Mouse (Mus musculus) urinary bladder, postnatal 14 days (tissue): ENCODE results near the gene Srrm1.
"Not testable (repeated sequence)": the region's sequence is repeated elsewhere in the genome, so short reads cannot be mapped to it uniquely, and the experiment has no call there.

Source experiments
- DNase-seq: peaks from one replicate; pipeline ENCODE4 v3.0.0; 2021; ENCODE audit warnings: low spot score

The Srrm1 gene

GRCm38 (mm10) chr4:135353066-135353793, at the start of gene Srrm1:
Srrm1 (minus strand) TSS chr4:135353321.
- DNase-seq, result peak; percentile 98

- no peak for DNase-seq
Observed at GRCm38 (mm10) chr4:135401881-135402280, 48.8 kb upstream of the Srrm1 start.

- DNase-seq, result peak; percentile 14
Observed at GRCm38 (mm10) chr4:135397991-135398390, 44.9 kb upstream of the Srrm1 start, which contains the start of gene Ncmap. Ncmap (minus strand) TSS chr4:135398227.

GRCm38 (mm10) chr4:135397551-135397950, 44.4 kb upstream of the Srrm1 start:
- peak; percentile 20 for DNase-seq

GRCm38 (mm10) chr4:135396303-135396702, 43.2 kb upstream of the Srrm1 start:
- DNase-seq, result no peak

GRCm38 (mm10) chr4:135395375-135395774, 42.3 kb upstream of the Srrm1 start:
- DNase-seq, result no peak

- no peak for DNase-seq
Observed at GRCm38 (mm10) chr4:135394666-135395065, 41.5 kb upstream of the Srrm1 start.

- no peak for DNase-seq
Observed at GRCm38 (mm10) chr4:135393381-135393780, 40.3 kb upstream of the Srrm1 start.

- DNase-seq, result no peak
Observed at GRCm38 (mm10) chr4:135392801-135393200, 39.7 kb upstream of the Srrm1 start.

GRCm38 (mm10) chr4:135391014-135391413, 37.9 kb upstream of the Srrm1 start:
- DNase-seq, result no peak

- DNase-seq, result peak; percentile 24
Observed at GRCm38 (mm10) chr4:135385614-135386013, 32.5 kb upstream of the Srrm1 start.

GRCm38 (mm10) chr4:135382316-135382715, 29.2 kb upstream of the Srrm1 start:
- peak; percentile 79 for DNase-seq

- DNase-seq, result no peak
Observed at GRCm38 (mm10) chr4:135381355-135381754, 28.2 kb upstream of the Srrm1 start.

GRCm38 (mm10) chr4:135377241-135377640, 24.1 kb upstream of the Srrm1 start:
- no peak for DNase-seq

GRCm38 (mm10) chr4:135375444-135375843, 22.3 kb upstream of the Srrm1 start:
- DNase-seq, result no peak

GRCm38 (mm10) chr4:135373299-135373698, 20.2 kb upstream of the Srrm1 start:
- DNase-seq, result no peak

GRCm38 (mm10) chr4:135370372-135370771, 17.3 kb upstream of the Srrm1 start:
- no peak for DNase-seq

- DNase-seq, result no peak
Observed at GRCm38 (mm10) chr4:135362828-135363227, 9.7 kb upstream of the Srrm1 start.

GRCm38 (mm10) chr4:135361722-135362121, 8.6 kb upstream of the Srrm1 start:
- DNase-seq, result no peak

GRCm38 (mm10) chr4:135358736-135359135, 5.6 kb upstream of the Srrm1 start:
- DNase-seq, result peak; percentile 34

- DNase-seq, result peak; percentile 61
Observed at GRCm38 (mm10) chr4:135357221-135357920, 4.2 kb upstream of the Srrm1 start.

- DNase-seq, result peak; percentile 39
Observed at GRCm38 (mm10) chr4:135355886-135356550, 2.9 kb upstream of the Srrm1 start.

GRCm38 (mm10) chr4:135354751-135355150, 1.6 kb upstream of the Srrm1 start:
- DNase-seq, result not testable (repeated sequence)
